Mouse (Mus musculus): Measurements from ENCODE around the gene 2010111I01Rik. TPM values are rescaled to one million over a fixed set of nuclear protein-coding genes. Genes with fewer than 3 reads are reported as not detected.
A peak's percentile ranks its signal among the peaks of the same experiment; 100 is the strongest.

Gene 2010111I01Rik
- polyA plus RNA-seq, 1 experiment: 144 TPM

GRCm38 (mm10) chr13:63203502-63204278 lies 239.0 kb downstream of the 2010111I01Rik start:
- Histone ChIP-seq H3ac (ENCODE audit: control insufficient read depth, insufficient read length) (no peak overlapping the region), H3K79me2 (ENCODE audit: control insufficient read depth, insufficient read depth) (no peaks in the 10 kb centered on the region)
- TF ChIP-seq MYOD1 (IDR thresholded peaks at IDR 0.05; ENCODE audit: control insufficient read depth in 1 of 3, insufficient read length in 2 of 3, low read depth in 2 of 3): peak in 2 of 3 experiments; percentile 26 to 32
- TF ChIP-seq TCF3 (IDR thresholded peaks at IDR 0.05; ENCODE audit: insufficient read length, low read depth): no peak

GRCm38 (mm10) chr13:63205750-63206149 lies 241.1 kb downstream of the 2010111I01Rik start:
- no peaks in the 10 kb centered on the region for H3K36me3 ChIP-seq (ENCODE audit: control insufficient read depth, insufficient read depth)
- H3K4me2 ChIP-seq (ENCODE audit: low read depth): peak overlapping the region; percentile 71
- H3K4me3 ChIP-seq: no peak overlapping the region
- TF ChIP-seq TCF12 (IDR thresholded peaks at IDR 0.05; ENCODE audit: insufficient read depth, poor library complexity, severe bottlenecking): peak; percentile 54
- no peak for TF ChIP-seq MAX (IDR thresholded peaks at IDR 0.05; ENCODE audit: low read depth)
- TF ChIP-seq CEBPB (IDR thresholded peaks at IDR 0.05; ENCODE audit: insufficient read depth, poor library complexity, severe bottlenecking): no peak
- TF ChIP-seq TCF3 (IDR thresholded peaks at IDR 0.05; ENCODE audit: insufficient read length, low read depth): peak; percentile 29
- peak in 2 of 3 experiments; percentile 37 to 64 for TF ChIP-seq MYOG (IDR thresholded peaks at IDR 0.05; ENCODE audit: control insufficient read depth in 1 of 3, insufficient read depth in 1 of 3, insufficient read length in 2 of 3, low read depth in 2 of 3)
- no peak for TF ChIP-seq POLR2A (IDR thresholded peaks at IDR 0.05; ENCODE audit: insufficient read length, low read depth)
- TF ChIP-seq MYOD1 (IDR thresholded peaks at IDR 0.05; ENCODE audit: control insufficient read depth in 1 of 3, insufficient read length in 2 of 3, low read depth in 2 of 3): peak; percentile 51 to 93 (median 88)
- TF ChIP-seq E2F4 (IDR thresholded peaks at IDR 0.05; ENCODE audit: insufficient read depth): no peak
- TF ChIP-seq SRF (IDR thresholded peaks at IDR 0.05; ENCODE audit: control insufficient read depth, insufficient read length, low read depth): no peak
- no peak for TF ChIP-seq USF1 (IDR thresholded peaks at IDR 0.05; ENCODE audit: low read depth)
- no peak for TF ChIP-seq POLR2AphosphoS2 (IDR thresholded peaks at IDR 0.05; ENCODE audit: insufficient read length, low read depth)
- no peak for TF ChIP-seq REST (IDR thresholded peaks at IDR 0.05; ENCODE audit: insufficient read depth, insufficient read length)
- H3K79me2 ChIP-seq (ENCODE audit: control insufficient read depth, insufficient read depth): no peaks in the 10 kb centered on the region
- H3K27me3 ChIP-seq (ENCODE audit: control insufficient read depth, insufficient read depth, insufficient read length): no peaks in the 10 kb centered on the region
- no peak overlapping the region for H3ac ChIP-seq (ENCODE audit: control insufficient read depth, insufficient read length)

More at GRCm38 (mm10) chr13:63203502-63204278, 239.0 kb downstream of the 2010111I01Rik start:
- Histone ChIP-seq H3K36me3 (ENCODE audit: control insufficient read depth, insufficient read depth) (no peaks in the 10 kb centered on the region), H3K27me3 (ENCODE audit: control insufficient read depth, insufficient read depth, insufficient read length) (no peaks in the 10 kb centered on the region), H3K4me2 (ENCODE audit: low read depth) (no peak overlapping the region), H3K4me3 (no peak overlapping the region)

DNA sequence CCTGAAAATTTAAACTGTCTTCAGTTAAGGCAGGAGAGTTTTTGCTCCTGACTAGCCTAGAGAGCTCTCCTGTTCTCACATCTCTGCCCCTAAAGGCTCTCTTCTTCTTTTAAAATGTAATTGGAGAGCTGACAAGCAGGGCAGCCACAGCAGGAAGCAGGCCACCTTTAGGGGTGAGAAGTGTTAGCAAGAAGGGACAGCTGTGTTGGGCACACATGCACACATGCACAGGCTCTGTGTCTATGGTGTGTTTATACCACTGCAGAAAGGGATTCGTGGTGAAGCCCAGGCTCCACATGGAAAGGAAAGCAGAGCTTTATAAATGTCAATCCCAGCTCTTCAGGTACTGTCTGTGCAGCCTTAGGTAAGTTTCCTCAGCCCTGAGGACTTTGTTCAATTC lies 241.7 kb downstream of the 2010111I01Rik start:
- H3ac ChIP-seq (ENCODE audit: control insufficient read depth, insufficient read length): no peak overlapping the region
- H3K4me2 ChIP-seq (ENCODE audit: low read depth): peak overlapping the region; percentile 71
- H3K4me3 ChIP-seq: no peak overlapping the region
- H3K36me3 ChIP-seq (ENCODE audit: control insufficient read depth, insufficient read depth): no peaks in the 10 kb centered on the region
- H3K79me2 ChIP-seq (ENCODE audit: control insufficient read depth, insufficient read depth): no peaks in the 10 kb centered on the region
- H3K27me3 ChIP-seq (ENCODE audit: control insufficient read depth, insufficient read depth, insufficient read length): no peaks in the 10 kb centered on the region
- TF ChIP-seq E2F4 (IDR thresholded peaks at IDR 0.05; ENCODE audit: insufficient read depth): no peak
- peak; percentile 53 for TF ChIP-seq TCF3 (IDR thresholded peaks at IDR 0.05; ENCODE audit: insufficient read length, low read depth)
- TF ChIP-seq MYOD1 (IDR thresholded peaks at IDR 0.05; ENCODE audit: control insufficient read depth in 1 of 3, insufficient read length in 2 of 3, low read depth in 2 of 3): peak in 2 of 3 experiments; percentile 77 to 84
- TF ChIP-seq MYOG (IDR thresholded peaks at IDR 0.05; ENCODE audit: control insufficient read depth in 1 of 3, insufficient read depth in 1 of 3, insufficient read length in 2 of 3, low read depth in 2 of 3): peak; percentile 13 to 81 (median 50)

DNA sequence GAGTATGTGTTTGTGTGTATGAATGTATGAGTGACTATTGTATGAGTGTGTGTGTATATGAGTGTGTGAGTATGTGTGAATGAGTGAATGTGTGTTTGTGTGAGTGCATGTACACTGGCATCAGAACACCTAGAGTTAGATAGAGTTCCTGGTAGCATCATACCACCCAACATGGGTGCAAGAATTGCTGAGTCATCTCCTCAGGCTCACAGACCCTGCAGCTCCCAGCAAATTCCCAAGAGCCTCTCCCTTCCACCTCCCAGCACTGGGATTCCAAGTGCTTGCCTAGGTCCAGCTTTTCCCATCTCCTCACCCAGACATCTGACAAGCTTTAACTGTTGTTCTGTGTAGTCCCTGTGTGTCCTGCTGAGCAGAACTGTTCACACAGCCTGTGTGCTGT lies 251.8 kb downstream of the 2010111I01Rik start:
- no peaks in the 10 kb centered on the region for H3K27me3 ChIP-seq (ENCODE audit: control insufficient read depth, insufficient read depth, insufficient read length)
- H3K4me3 ChIP-seq: no peak overlapping the region
- no peak overlapping the region for H3ac ChIP-seq (ENCODE audit: control insufficient read depth, insufficient read length)
- H3K4me2 ChIP-seq (ENCODE audit: low read depth): no peak overlapping the region
- TF ChIP-seq MAX (IDR thresholded peaks at IDR 0.05; ENCODE audit: low read depth): no peak
- TF ChIP-seq REST (IDR thresholded peaks at IDR 0.05; ENCODE audit: insufficient read depth, insufficient read length): no peak
- TF ChIP-seq POLR2AphosphoS2 (IDR thresholded peaks at IDR 0.05; ENCODE audit: insufficient read length, low read depth): no peak
- no peak for TF ChIP-seq MYOD1 (IDR thresholded peaks at IDR 0.05; ENCODE audit: control insufficient read depth in 1 of 3, insufficient read length in 2 of 3, low read depth in 2 of 3)
- no peak for TF ChIP-seq TCF12 (IDR thresholded peaks at IDR 0.05; ENCODE audit: insufficient read depth, poor library complexity, severe bottlenecking)
- no peak for TF ChIP-seq USF1 (IDR thresholded peaks at IDR 0.05; ENCODE audit: low read depth)
- TF ChIP-seq TCF3 (IDR thresholded peaks at IDR 0.05; ENCODE audit: insufficient read length, low read depth): no peak
- TF ChIP-seq CEBPB (IDR thresholded peaks at IDR 0.05; ENCODE audit: insufficient read depth, poor library complexity, severe bottlenecking): no peak
- no peak for TF ChIP-seq MYOG (IDR thresholded peaks at IDR 0.05; ENCODE audit: control insufficient read depth in 1 of 3, insufficient read depth in 1 of 3, insufficient read length in 2 of 3, low read depth in 2 of 3)
- no peak for TF ChIP-seq POLR2A (IDR thresholded peaks at IDR 0.05; ENCODE audit: insufficient read length, low read depth)
- no peak for TF ChIP-seq E2F4 (IDR thresholded peaks at IDR 0.05; ENCODE audit: insufficient read depth)
- no peak for TF ChIP-seq SRF (IDR thresholded peaks at IDR 0.05; ENCODE audit: control insufficient read depth, insufficient read length, low read depth)
- no peaks in the 10 kb centered on the region for H3K36me3 ChIP-seq (ENCODE audit: control insufficient read depth, insufficient read depth)
- H3K79me2 ChIP-seq (ENCODE audit: control insufficient read depth, insufficient read depth): no peaks in the 10 kb centered on the region
